Comparison of ENCODE assay signal across 25 mouse cellular contexts in genomic region chr11:112121831-112122230, GRCm38 (mm10).
DNase-seq lines count a peak whose midpoint lies in the region; ATAC-seq and TF ChIP-seq lines count a peak whose summit lies in the region.
"Had no signal": no experiment of that assay in that cellular context is flagged by ENCODE, and none has a peak within 500 bp of the region (broad histone marks: within the 10 kb centered on the region; RNA-seq: fewer than 3 reads in every experiment).

No protein-coding gene starts in this region.

- no peaks in the 10 kb centered on the region for H3K9me3 ChIP-seq in forebrain, embryonic 14.5 days (replicated peaks; ENCODE audit: control insufficient read depth, low read length)
- H3K9me3 ChIP-seq in forebrain, embryonic 12.5 days: no peaks in the 10 kb centered on the region
- no peaks in the 10 kb centered on the region for H3K9me3 ChIP-seq in lung, postnatal 0 days (ENCODE audit: low read length)
- H3K9me3 ChIP-seq: embryonic facial prominence, embryonic 15.5 days; hindbrain, embryonic 10.5 days; hindbrain, embryonic 15.5 days; limb, embryonic 12.5 days; liver, embryonic 15.5 days had no signal

- no peaks in the 10 kb centered on the region for H3K4me1 ChIP-seq in forebrain, embryonic 14.5 days (ENCODE audit: control insufficient read depth, insufficient read depth, low read length)
- no peaks in the 10 kb centered on the region for H3K4me1 ChIP-seq in forebrain, embryonic 12.5 days
- H3K4me1 ChIP-seq in lung, postnatal 0 days (ENCODE audit: insufficient read depth, low read depth, low read length): no peaks in the 10 kb centered on the region
- H3K4me1 ChIP-seq: embryonic facial prominence, embryonic 15.5 days; hindbrain, embryonic 10.5 days; hindbrain, embryonic 15.5 days; liver, embryonic 15.5 days had no signal

- TF ChIP-seq EP300 in lung, postnatal 0 days (IDR thresholded peaks at IDR 0.05): no peak

- WGBS in forebrain, embryonic 14.5 days: 33% methylated on average over 5 of the region's 5 CpGs
- 60% methylated on average over 5 of the region's 5 CpGs for WGBS in forebrain, embryonic 12.5 days
- 43% methylated on average over 5 of the region's 5 CpGs for WGBS in lung, postnatal 0 days

- ATAC-seq in forebrain, embryonic 14.5 days: 0 out of 2 replicates have a peak, but pooled peaks have one; percentile 29
- no peak for ATAC-seq in forebrain, embryonic 12.5 days (ENCODE audit: low FRiP score)
- ATAC-seq in lung, postnatal 0 days: no peak
- ATAC-seq: inflammation-experienced regulatory T-cells, adult 6 months; midbrain, embryonic 16.5 days had no signal

- no peak overlapping the region for H3K4me2 ChIP-seq in forebrain, embryonic 14.5 days (ENCODE audit: low read length)
- no peak overlapping the region for H3K4me2 ChIP-seq in forebrain, embryonic 12.5 days
- no peak overlapping the region for H3K4me2 ChIP-seq in lung, postnatal 0 days (replicated peaks; ENCODE audit: low read depth, low read length)
- H3K4me2 ChIP-seq: embryonic facial prominence, embryonic 15.5 days; hindbrain, embryonic 15.5 days; limb, embryonic 12.5 days; liver, embryonic 15.5 days; midbrain, embryonic 11.5 days had no signal

- H3K27ac ChIP-seq in forebrain, embryonic 14.5 days (ENCODE audit: low read depth, low read length): no peak overlapping the region
- H3K27ac ChIP-seq in forebrain, embryonic 12.5 days: no peak overlapping the region
- H3K27ac ChIP-seq in lung, postnatal 0 days (ENCODE audit: low read length): no peak overlapping the region
- H3K27ac ChIP-seq: embryonic facial prominence, embryonic 15.5 days; hindbrain, embryonic 10.5 days; hindbrain, embryonic 15.5 days; limb, embryonic 12.5 days; liver, embryonic 15.5 days had no signal

- no peak for TF ChIP-seq CTCF in lung, postnatal 0 days (IDR thresholded peaks at IDR 0.05)
- no peak for TF ChIP-seq CTCF in brain, embryonic 14.5 days (IDR thresholded peaks at IDR 0.05; ENCODE audit: borderline replicate concordance, extremely low read depth, insufficient read depth, insufficient read length)

- H3K27me3 ChIP-seq in forebrain, embryonic 14.5 days (replicated peaks; ENCODE audit: control insufficient read depth, insufficient read depth, low read length): no peaks in the 10 kb centered on the region
- H3K27me3 ChIP-seq in forebrain, embryonic 12.5 days: no peaks in the 10 kb centered on the region
- no peaks in the 10 kb centered on the region for H3K27me3 ChIP-seq in lung, postnatal 0 days (replicated peaks; ENCODE audit: insufficient read depth, low read length)
- H3K27me3 ChIP-seq: embryonic facial prominence, embryonic 15.5 days; hindbrain, embryonic 15.5 days; limb, embryonic 12.5 days; liver, embryonic 15.5 days had no signal

- TF ChIP-seq POLR2A in brain, embryonic 14.5 days (IDR thresholded peaks at IDR 0.05; ENCODE audit: borderline replicate concordance, extremely low read depth, insufficient read depth, insufficient read length, poor library complexity, severe bottlenecking): no peak

- DNase-seq in forebrain, embryonic 14.5 days (ENCODE audit: low spot score): peak; percentile 82
- peak; percentile 10 for DNase-seq in heart, adult 11 months
- no peak for DNase-seq in heart, adult 8-10 months (ENCODE audit: low spot score)
- peak; percentile 35 for DNase-seq in lung, postnatal 0 days (ENCODE audit: low spot score)
- no peak for DNase-seq in lung, adult 18-20 months
- DNase-seq in brain, embryonic 14.5 days (ENCODE audit: low read depth): peak; percentile 85
- no peak for DNase-seq in thymus, postnatal 10 days (ENCODE audit: low spot score in 2 of 2)
- DNase-seq: adrenal gland, adult 8-10 months; cerebellum, adult 11-12 months; cerebellum, postnatal 10 days; heart, postnatal 14 days; kidney, adult 11 months; kidney, postnatal 14 days; layer of hippocampus, postnatal 36 days; thymus, postnatal 36 days had no signal

- H3K9ac ChIP-seq in forebrain, embryonic 14.5 days (ENCODE audit: low read length): no peak overlapping the region
- H3K9ac ChIP-seq in forebrain, embryonic 12.5 days: no peak overlapping the region
- no peak overlapping the region for H3K9ac ChIP-seq in lung, postnatal 0 days (replicated peaks; ENCODE audit: low read depth)
- H3K9ac ChIP-seq: embryonic facial prominence, embryonic 15.5 days; hindbrain, embryonic 15.5 days; limb, embryonic 12.5 days; liver, embryonic 15.5 days had no signal

- H3K36me3 ChIP-seq in forebrain, embryonic 14.5 days (ENCODE audit: control insufficient read depth, insufficient read depth, low read length): no peaks in the 10 kb centered on the region
- H3K36me3 ChIP-seq in forebrain, embryonic 12.5 days (replicated peaks): no peaks in the 10 kb centered on the region
- no peaks in the 10 kb centered on the region for H3K36me3 ChIP-seq in lung, postnatal 0 days (ENCODE audit: insufficient read depth, low read length)
- H3K36me3 ChIP-seq: embryonic facial prominence, embryonic 15.5 days; G1E; hindbrain, embryonic 10.5 days; hindbrain, embryonic 15.5 days; limb, embryonic 12.5 days; liver, embryonic 15.5 days had no signal

- H3K4me3 ChIP-seq in forebrain, embryonic 14.5 days (ENCODE audit: low read depth, low read length): no peak overlapping the region
- H3K4me3 ChIP-seq in forebrain, embryonic 12.5 days (replicated peaks): no peak overlapping the region
- no peak overlapping the region for H3K4me3 ChIP-seq in lung, postnatal 0 days (ENCODE audit: low read depth, low read length)
- H3K4me3 ChIP-seq: embryonic facial prominence, embryonic 15.5 days; hindbrain, embryonic 10.5 days; hindbrain, embryonic 15.5 days; limb, embryonic 12.5 days; liver, embryonic 15.5 days had no signal

Comparison
In these comparisons a context has a peak if more than half of its experiments do, and no peak if none do; other contexts are left out.
1. DNase-seq: peak in forebrain, embryonic 14.5 days (single experiment), heart, adult 11 months (single experiment), lung, postnatal 0 days (single experiment) and brain, embryonic 14.5 days (single experiment); none in heart, adult 8-10 months (single experiment), lung, adult 18-20 months (0 of 2) and thymus, postnatal 10 days (0 of 2).